Mouse (Mus musculus): Measurements from ENCODE around the gene Cdc27. TPM values are rescaled to one million over a fixed set of nuclear protein-coding genes. Genes with fewer than 3 reads are reported as not detected.
A peak's percentile ranks its signal among the peaks of the same experiment; 100 is the strongest.

Gene Cdc27
- total RNA-seq, 2 experiments from 2014 or later: 60.3 to 63.1 TPM

GRCm38 (mm10) chr11:104508455-104508854, 42.0 kb downstream of the Cdc27 start:
- DNase-seq (ENCODE audit: low spot score in 2 of 2): no peak

- DNase-seq (ENCODE audit: low spot score in 2 of 2): no peak
These were observed 62.1 kb downstream of the Cdc27 start for GRCm38 (mm10) chr11:104488292-104488691.

GRCm38 (mm10) chr11:104481971-104482370, 68.4 kb downstream of the Cdc27 start:
- no peak for DNase-seq (ENCODE audit: low spot score in 2 of 2)

GRCm38 (mm10) chr11:104479505-104479904, 70.9 kb downstream of the Cdc27 start:
- DNase-seq (ENCODE audit: low spot score in 2 of 2): no peak

GRCm38 (mm10) chr11:104469371-104469835, 81.0 kb downstream of the Cdc27 start:
- peak; percentile 86 to 88 for DNase-seq (ENCODE audit: low spot score in 2 of 2)

GRCm38 (mm10) chr11:104468751-104469268, 81.6 kb downstream of the Cdc27 start, which contains the start of gene Kansl1:
TSS of gene Kansl1 (minus strand) at chr11:104468861.
- DNase-seq (ENCODE audit: low spot score in 2 of 2): peak; percentile 29 to 49

GRCm38 (mm10) chr11:104467698-104468097, 82.7 kb downstream of the Cdc27 start:
- no peak for DNase-seq (ENCODE audit: low spot score in 2 of 2)

- peak; percentile 46 to 58 for DNase-seq (ENCODE audit: low spot score in 2 of 2)
These were observed 88.9 kb downstream of the Cdc27 start for GRCm38 (mm10) chr11:104461551-104461950.

- no peak for DNase-seq (ENCODE audit: low spot score in 2 of 2)
These were observed 90.7 kb downstream of the Cdc27 start for GRCm38 (mm10) chr11:104459671-104460070.

- DNase-seq (ENCODE audit: low spot score in 2 of 2): no peak
These were observed 91.9 kb downstream of the Cdc27 start for GRCm38 (mm10) chr11:104458507-104458906.

Other genes starting within 250 kb of the Cdc27 start
- 10 to 100 TPM; 49.9 to 52.7 TPM for gene Kansl1, start 81.8 kb downstream of the Cdc27 start, total RNA-seq (2021)
- 1 to 10 TPM; 3.6 to 4.3 TPM for gene Myl4, start within 50 bp of the Cdc27 start, total RNA-seq (2021)
- gene Itgb3, start 57.4 kb upstream of the Cdc27 start, total RNA-seq (2021): 10 to 100 TPM; 12.6 to 14.7 TPM
- under 1 TPM in 1 of 2 experiments, not detected in 1; 0.03 TPM for gene Gm11639, start 135.1 kb upstream of the Cdc27 start, total RNA-seq (2021)

Measured in adrenal gland, adult 18-20 months (tissue).